Mouse (Mus musculus) urinary bladder, postnatal 36 days (tissue): ENCODE measurements at regions not wholly inside any gene's neighbourhood (a gene's known extent, or its start where the extent isn't known, plus 50 kb on each side); places are given as distances from the start of the nearest gene placed in this dataset.

ENCODE experiments used
- DNase-seq, 2 experiments: peaks; one replicate each; pipeline ENCODE4 v3.0.0; 2022; ENCODE audit warnings: low spot score in 2 of 2, mixed read lengths in 1 of 2

- DNase-seq, result no peak
These were observed 138.3 kb upstream of the Gm26897 start for GRCm38 (mm10) chr5:111595438-111595837.

DNA sequence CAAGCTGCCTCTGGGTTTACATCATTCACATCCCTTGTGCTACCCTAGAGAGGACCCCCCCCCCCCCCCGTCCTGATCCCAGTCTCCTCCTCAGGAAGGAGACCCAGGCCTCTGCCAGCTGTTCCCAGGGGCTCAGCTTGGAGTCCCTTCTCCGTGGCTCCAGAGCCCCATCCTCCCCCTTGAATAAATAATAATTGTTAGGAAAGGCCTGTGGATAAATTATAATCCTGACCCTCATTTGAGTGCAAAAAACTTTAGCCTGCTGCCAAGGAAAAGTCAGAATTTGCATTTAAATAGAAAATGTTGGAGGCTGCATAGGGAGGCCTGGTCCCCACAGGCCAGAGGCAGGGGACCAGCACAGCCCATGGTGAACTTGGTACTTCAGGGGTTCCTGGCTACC is 136.0 kb upstream of the Gm26897 start:
- DNase-seq, result no peak

GRCm38 (mm10) chr5:111601711-111602521 is 131.8 kb upstream of the Gm26897 start:
- DNase-seq, result no peak

GRCm38 (mm10) chr5:111613687-111614086 is 120.0 kb upstream of the Gm26897 start:
- DNase-seq, result no peak

GRCm38 (mm10) chr5:111619974-111620373 is 113.8 kb upstream of the Gm26897 start:
- DNase-seq, result peak; percentile 48 to 74

- no peak for DNase-seq
These were observed 113.1 kb upstream of the Gm26897 start for GRCm38 (mm10) chr5:111620626-111621025.

- no peak for DNase-seq
These were observed 111.2 kb upstream of the Gm26897 start for GRCm38 (mm10) chr5:111622481-111622880.

GRCm38 (mm10) chr5:111626273-111626798 is 107.4 kb upstream of the Gm26897 start:
- DNase-seq, result no peak

DNA sequence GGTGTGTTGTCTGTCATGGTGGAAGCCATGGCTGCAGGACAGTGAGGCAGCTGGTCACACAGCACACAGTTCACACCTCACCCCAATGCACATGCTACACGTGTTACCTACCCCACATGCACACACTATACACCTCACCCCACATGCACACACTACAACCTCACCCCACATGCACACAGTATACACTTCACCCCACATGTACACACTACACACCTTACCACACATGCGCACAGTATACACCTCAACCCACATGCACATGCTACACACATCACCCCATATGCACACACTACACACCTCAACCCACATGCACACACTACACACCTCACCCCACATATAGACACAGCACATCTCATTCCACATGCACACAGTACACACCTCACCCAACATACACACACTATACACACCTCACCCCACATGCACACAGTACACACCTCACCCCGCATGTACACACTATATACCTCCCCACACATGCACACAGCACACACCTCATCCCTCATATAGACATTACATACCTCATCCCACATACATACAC is 103.3 kb upstream of the Gm26897 start:
- no peak for DNase-seq

DNA sequence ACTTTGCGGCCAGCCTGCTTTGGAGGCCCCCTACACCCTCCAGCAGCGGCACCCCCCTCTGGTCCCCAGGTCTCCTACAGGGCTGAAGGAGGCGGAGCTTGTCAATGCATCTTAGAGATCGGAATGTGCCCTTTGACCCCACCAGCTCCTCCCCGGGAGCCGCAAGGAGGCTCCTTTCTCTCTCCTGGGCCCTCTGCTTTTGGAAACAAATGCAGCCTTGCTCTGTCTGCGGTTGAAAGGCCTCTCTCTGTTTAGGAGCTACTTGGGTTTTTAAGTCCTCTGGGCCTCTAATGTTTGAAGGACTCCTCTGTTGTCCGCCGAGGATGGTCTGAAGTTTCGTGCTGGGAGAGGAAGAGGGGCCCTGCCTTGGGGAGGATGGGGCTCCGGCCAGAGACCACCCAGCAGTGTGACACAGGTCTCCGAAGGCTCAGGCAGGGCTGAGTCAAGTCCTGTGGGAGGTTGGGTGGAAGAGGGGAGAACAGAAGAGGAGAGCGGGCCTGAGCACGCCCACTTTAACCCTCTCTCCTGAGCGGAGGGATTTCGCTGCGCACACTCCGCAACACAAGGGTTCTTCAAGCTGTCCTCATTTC is 102.1 kb upstream of the Gm26897 start:
- no peak for DNase-seq

DNA sequence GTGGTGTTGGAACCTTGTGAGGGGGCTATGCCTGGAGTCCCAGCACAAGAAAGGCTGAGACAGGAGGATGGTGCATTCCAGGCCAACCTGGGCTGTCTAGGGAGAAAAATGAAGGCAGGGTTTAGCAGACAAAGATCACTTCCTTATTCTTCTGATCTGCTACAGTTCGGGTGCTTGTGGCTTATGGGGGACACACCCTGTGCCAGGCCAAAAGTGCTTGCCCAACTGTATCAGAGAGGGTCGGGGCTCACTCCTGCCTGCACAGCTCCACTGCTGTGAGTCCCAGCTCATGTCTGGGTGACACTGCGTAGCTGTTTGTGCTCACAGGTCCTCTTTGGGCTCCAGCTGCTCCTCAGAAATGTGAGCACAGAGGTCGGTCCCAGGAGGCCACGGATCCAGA is 98.6 kb upstream of the Gm26897 start:
- no peak for DNase-seq

GRCm38 (mm10) chr5:111636969-111637368 is 96.8 kb upstream of the Gm26897 start:
- no peak for DNase-seq

DNA sequence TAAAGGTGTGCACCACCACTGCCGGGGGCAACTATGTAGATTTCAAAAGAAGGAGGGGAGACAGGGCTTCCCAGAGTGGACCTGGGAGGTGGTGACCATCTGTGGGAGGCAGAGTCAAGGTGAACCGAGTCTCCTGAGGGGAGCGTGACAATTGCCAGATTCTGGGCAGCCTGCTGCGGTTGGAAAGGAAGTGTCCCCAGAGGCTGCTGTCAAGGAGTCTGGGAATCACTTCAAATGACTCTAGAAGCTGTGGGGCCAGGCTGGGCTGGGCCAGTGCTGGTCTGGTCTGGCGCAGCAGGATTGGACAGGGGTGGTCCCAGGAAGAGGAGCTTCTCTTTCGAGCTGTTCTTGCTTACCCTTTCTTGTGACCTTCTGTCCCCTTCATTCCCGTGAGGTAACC is 95.4 kb upstream of the Gm26897 start:
- DNase-seq, result no peak

GRCm38 (mm10) chr5:111639476-111640287 is 94.0 kb upstream of the Gm26897 start:
- DNase-seq, result no peak

DNA sequence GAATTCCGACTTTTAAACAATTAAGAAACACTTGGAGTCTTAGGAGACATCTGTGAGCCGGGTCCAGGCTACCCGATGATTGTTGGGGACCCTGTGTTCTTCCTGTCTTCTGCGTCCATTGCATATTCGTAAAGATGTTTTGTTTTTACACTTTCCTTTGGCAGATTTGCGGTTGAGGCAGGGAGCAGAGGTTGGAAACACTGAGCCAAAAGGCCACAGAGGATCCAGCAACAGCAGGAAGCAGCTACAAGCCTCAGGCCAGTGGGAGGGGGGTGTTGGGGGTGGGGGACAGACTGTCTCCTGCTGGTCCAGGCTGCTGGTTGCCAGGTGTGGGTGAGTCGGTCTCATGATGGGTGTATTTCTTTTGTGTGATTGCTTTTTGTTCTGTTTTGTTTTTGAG is 92.7 kb upstream of the Gm26897 start:
- DNase-seq, result no peak

GRCm38 (mm10) chr5:111641685-111642084 is 92.0 kb upstream of the Gm26897 start:
- no peak for DNase-seq

GRCm38 (mm10) chr5:111644142-111644541 is 89.6 kb upstream of the Gm26897 start:
- no peak for DNase-seq

DNA sequence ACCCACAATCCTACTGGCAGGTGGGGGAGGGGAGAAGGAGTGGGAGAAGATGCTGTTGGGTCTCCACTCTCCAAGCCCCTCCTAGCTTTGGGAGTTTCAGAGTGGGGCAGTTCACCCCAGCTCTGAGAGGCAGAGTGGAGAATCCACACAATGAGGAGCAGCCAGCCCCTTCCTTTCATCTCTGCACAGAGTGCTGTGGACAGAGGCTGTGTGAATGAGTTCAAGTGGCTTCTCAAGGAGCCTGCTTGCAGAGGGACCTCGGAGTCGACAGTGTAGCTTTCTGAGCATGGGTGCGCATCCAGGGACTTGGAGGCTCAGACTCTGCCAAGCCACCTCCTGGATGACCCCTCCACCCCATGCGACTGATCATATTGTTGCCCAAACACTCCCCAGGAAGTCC is 88.9 kb upstream of the Gm26897 start:
- DNase-seq, result no peak

DNA sequence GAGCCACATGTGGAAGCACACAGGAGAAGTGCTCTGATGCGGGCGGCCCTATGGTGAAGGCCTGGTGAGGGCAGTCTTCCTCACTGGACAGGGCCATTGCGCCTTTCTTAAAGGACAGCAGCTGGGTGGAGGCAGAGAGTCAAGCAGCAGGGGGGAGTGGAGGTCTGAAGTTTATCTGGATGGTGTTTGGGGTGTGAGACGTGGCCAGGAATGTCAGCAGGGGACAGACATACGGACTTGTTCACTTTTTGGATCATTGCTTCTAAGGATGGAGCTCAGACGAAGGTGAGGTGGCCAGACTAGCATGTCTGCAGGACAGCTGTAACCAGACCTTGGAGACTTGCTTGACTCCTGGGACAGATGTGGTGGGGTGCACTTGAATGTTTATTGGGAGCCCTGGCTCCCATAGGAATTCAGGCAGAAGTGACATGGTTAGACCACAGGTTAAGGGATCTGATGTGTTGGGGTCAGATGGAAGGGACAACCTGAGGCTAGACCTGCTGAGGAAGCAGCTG is 86.0 kb upstream of the Gm26897 start:
- no peak for DNase-seq

GRCm38 (mm10) chr5:111648481-111648880 is 85.2 kb upstream of the Gm26897 start:
- peak in 1 of 2 experiments; percentile 39 for DNase-seq

- DNase-seq, result peak in 1 of 2 experiments; percentile 17
These were observed 84.7 kb upstream of the Gm26897 start for GRCm38 (mm10) chr5:111649012-111649411.

- DNase-seq, result no peak
These were observed 81.3 kb upstream of the Gm26897 start for GRCm38 (mm10) chr5:111652472-111652871.
